Mouse (Mus musculus) kidney, adult 18-20 months (tissue): ENCODE measurements around the gene Grasp.
A peak's percentile ranks its signal among the peaks of the same experiment; 100 is the strongest.

Source experiments
- DNase-seq: peaks from one replicate; pipeline ENCODE4 v3.0.0; 2021

Gene Grasp

DNA sequence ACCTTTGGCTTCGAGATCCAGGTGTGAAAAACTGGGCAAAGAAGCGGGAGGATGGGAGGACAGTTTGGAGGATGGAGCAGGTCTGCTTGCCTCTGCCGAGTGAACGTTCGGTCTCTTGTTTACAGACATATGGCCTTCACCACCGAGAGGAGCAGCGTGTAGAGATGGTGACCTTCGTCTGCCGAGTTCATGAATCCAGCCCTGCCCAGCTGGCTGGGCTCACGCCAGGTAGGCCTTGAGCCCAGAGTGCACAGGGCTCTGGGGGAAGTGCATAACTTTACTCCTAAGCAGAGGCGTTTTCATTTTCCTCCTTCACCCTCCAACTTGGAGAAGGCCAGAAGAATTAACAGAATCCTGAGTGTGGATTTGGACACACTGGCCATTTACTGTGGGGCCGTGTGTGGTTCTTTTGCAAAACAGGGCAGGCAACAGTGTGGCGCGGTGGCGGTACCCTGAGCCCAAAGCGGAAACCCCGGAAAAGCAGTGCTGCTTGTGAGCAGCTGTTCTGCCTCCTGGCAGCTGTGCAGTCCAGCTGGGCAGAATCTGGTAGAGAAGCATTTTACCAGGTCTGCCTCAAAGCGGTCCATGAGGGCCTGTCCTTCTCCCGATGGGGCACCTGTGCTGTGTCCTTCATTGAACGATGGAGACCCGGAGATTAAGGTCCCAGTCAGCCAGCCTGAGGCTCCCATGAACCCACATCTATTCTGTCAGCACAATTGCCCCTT is 5.0 kb downstream of the Grasp start:
- DNase-seq, result peak; percentile 47

DNA sequence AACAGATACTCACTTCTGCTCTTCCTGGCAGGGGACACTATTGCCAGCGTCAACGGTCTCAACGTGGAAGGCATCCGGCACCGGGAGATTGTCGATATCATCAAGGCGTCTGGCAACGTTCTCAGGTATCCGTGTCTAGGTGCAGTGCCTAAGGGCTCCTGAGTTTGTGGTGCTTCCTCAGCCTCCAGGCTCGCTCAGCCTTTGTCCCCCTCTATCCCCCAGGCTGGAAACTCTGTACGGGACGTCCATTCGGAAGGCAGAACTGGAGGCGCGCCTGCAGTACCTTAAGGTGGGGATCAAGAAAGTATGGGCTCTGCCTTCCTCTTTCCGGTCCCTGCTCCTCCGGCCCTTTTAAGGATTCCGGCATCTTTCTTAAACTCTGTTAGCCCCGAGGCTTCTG is 6.5 kb downstream of the Grasp start:
- no peak for DNase-seq

DNA sequence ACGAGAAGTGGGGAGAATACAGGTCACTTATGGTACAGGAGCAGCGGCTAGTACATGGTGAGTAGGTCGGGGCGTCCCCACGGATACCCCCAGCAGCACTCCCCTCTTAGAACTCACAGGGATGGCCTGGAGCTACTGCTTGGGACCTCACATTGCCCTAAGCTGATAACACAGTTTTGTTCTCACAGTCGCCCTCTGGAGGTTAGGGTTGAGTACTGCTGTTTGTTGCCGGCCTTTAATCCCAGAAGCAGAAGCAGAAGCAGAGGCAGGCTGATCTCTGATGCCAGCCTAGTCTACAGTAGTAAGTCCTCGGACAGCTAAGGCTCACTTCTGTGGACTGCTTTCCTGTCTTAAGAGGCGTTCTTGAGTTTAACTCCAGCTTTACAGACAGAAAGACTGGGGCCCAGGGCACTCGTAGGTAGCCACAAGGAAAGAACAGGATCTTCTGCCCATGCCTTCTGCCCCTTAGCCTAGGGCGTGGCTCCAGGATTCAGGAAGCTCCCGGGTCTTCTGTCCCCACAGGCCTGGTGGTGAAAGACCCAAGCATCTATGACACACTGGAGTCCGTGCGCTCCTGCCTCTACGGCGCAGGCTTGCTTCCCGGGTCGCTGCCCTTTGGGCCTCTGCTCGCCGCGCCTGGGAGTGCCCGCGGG is 7.1 kb downstream of the Grasp start:
- peak; percentile 56 for DNase-seq

DNA sequence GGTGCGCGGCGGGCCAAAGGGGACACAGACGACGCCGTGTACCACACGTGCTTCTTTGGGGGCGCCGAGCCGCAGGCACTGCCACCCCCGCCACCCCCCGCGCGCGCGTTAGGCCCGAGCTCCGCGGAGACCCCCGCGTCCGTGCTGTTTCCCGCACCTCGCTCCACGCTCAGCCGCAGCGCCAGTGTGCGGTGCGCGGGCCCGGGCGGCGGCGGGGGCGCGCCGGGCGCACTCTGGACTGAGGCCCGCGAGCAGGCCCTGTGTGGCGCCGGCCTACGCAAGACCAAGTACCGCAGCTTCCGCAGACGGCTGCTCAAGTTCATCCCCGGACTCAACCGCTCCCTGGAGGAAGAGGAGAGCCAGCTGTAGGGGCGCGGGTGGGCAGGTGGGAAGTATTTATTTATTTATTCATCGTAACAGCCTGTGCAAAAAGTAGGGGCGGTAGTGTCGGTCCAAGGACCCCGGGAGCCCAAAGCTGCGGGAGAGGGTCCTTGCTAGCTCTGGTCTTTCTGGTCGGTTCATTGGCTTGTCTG is 7.7 kb downstream of the Grasp start:
- DNase-seq, result no peak

DNA sequence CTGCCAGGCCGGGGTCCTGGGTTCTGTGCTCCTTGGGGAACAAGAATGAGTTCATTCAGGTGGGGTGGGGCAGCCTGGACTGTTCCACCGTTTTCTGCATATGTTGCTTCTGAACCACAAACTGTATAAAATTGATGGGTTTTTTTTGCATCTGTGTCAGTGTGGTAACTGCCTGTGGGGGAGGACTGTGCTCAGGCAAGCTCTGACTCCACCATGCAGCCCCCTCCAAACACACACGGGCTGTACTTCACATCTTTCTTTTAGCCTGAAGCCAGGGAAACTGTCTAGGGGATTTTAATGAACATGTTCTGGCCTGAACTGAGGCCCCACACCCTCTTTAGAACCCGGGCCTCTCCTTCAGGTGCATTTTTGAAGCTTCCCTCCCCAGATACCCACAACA is 8.6 kb downstream of the Grasp start:
- no peak for DNase-seq

DNA sequence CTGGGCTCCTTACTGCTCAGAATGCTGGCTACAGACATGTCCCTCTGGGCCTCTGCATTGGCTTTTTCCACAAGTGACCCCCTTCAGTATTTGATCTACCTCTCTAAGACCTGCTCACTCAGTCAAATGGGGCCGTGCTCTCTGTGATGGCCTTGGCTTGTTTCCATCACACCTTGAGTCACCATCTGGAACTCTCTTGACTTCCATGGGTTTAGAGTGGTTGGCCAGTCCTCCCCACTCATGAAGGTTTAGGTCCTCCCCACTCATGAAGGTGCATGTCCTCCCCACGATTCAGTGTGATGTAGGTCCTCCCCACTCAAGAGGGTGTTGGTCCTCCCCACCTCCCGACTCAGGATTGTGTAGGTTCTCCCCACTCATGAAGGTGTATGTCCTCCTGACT is 9.2 kb downstream of the Grasp start:
- DNase-seq, result no peak

DNA sequence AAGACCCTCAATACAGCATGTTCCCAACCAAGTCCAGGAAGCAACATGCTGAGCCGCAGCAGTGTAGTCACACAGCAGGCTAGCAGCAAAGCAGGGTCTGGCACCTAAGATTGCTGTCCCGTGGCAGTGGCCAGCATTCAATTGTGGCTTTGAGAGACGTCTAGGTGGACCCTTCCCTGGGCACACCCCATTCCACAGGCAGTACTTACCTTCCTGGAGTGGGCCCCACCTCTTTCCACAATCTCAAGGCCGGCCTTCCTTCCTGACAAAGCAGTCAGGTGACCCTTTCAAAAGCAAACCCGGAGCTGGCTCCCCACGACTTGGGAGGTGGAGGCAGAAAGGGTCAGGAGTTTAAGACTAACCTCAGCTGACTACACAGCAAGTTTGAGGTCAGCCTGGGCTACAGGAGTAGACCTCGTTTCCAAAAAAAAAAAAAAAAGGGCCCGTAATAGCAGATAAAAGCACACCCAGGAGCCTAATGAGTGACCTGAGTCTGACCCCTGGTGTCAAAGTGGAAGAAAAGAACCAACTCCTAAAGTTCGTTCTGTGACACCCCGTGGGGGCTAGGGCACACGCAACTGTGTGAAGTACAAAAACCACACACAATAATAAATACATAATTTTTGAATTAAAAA is 9.8 kb downstream of the Grasp start:
- no peak for DNase-seq

DNA sequence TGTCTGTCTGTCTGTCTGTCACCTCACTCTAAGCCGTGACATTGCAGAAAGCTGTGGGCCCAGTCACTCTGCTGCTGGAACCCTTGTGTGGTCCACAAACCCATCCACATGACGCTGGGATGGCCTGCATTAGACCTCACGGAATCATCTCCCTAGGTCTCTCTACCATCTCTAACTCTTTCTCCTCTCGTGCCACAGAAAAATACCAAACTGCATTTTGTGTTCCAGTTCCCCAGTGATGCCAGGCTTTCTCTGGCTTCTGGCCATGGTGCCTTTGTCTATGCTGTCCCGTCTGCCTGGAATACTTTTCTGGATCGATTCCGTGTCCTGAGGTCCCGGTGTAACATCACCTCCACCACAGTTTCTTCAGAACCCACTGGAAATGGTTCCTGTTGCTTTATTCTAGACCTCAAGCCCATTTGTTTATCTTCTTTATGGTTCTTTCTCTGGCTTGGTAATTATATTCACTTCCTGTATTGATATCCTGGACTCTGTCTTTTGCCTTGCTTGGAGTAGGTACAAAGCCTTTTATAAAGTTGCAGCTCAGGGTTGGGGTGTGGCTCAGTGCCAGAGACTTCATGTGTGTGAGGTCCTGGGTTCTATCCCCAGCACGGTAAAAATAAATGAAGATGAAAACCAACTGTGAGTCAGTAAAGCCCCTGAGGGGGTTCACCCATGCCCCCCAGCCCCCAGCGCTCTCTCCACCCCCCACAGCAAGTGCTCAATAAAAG is 10.8 kb downstream of the Grasp start:
- no peak for DNase-seq

DNA sequence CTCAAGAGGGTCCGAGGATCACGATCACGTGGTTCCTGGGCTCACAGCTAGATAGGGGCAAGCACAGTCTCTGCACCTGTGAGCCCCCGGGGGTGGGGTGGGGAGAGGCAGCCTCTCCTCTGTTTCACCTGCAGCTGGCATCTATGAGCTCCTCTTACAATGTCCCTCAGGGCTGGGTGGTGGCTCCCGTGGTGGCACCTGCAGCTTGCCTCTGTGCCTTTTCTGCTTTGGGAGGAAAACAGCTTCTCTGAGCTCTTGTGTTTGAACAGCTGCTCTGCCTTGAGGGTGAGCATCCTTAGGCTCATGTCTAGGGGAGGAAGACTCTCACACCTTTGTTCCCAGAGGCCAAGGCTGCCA is 11.3 kb downstream of the Grasp start:
- no peak for DNase-seq

DNA sequence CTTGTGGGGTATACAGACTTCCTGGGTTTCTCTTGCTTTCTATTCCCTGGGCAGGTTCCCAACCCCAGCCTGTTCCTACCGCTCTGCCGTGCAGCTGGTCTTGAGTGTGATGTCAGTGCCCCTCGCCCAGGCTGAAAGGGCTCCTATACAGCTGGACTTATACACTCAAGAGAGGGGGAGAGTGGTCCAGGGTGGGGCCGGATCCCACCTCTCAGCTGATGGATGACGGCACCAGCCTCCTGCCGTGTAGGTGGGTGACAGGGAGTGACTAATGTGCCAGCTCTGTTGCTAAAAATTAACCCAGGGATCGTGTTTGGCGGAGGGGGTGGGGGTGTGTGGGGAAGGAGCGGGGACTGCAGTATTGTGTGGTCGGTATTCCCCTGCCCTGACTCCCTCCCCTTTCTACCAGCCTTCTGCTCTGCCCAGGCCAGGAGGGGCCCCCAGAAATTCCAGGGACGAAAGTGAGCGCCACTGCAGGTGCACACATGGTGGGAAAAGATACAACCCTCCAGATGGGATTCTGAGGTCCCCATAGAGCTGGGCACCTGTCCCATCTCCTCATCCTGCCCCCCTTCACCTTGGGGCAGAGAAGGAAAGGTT is 11.8 kb downstream of the Grasp start:
- no peak for DNase-seq

DNA sequence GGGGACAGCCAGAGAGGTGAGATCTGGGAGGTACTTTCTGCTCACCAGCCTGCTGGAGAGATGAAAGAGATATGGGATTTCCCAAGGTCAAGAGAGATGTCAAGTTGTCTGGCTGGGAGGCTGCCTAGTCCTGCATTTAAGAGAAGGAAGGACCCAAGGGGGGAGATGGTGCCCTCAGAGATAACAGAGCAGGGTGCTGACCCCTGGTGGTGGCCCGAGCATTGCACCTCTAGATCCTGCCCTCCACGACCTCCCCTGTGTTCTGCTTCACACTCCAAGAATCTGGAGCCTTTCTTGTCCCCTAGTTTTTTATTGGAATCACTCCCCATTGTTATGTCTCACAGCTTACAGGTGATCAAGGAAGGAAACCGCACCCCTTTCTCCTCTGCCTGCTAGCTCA is 12.9 kb downstream of the Grasp start:
- DNase-seq, result peak; percentile 81

DNA sequence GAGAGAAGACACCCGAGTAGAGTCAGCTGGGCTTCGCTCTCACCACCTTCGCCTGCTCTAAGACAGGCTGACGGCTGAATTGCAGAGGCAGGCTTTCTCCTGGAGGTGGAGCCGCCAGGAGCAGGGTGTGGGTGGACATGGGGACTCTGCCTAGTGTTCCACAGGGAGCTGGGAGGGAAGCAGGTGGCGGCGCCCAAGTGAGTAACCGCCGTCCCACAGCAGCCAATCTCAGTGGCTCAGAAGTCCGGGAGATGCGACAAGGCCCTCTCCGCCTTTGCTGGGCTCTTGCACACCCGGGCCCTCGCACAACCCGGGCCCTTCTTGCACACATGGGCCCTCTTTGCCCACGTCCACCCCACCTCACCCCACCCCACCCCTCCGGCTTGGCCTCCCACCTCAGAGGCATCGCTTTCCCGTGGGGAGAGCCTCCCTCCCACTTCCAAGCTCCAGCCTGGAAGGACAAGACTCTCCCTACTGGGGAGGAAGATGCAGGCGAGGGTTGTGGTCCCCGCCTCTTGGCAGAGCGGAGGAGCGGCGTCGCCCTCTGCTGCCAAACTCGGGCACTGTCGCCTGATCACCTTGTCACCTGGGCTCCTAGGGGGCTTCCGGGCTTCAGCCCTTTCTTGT is 15.0 kb downstream of the Grasp start:
- no peak for DNase-seq

DNA sequence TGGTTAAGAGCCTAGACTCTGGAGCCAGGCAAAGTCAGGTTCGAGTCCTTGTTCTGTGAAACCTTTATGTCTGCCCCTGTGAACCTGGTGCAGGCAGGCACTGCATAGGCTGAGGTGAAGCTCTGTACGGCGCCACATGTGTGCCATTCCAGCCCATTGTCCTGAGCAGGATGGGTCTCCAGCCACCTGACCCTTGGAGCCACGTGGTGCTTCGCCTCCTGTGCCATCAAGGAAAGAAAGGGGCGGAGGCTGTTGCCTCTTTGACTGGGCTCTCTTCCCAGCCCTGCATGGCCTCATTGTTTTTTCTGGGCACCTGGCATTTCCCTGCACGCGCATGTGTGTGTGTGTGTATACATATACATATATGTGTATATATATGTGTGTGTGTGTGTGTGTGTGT is 15.8 kb downstream of the Grasp start:
- DNase-seq, result no peak

DNA sequence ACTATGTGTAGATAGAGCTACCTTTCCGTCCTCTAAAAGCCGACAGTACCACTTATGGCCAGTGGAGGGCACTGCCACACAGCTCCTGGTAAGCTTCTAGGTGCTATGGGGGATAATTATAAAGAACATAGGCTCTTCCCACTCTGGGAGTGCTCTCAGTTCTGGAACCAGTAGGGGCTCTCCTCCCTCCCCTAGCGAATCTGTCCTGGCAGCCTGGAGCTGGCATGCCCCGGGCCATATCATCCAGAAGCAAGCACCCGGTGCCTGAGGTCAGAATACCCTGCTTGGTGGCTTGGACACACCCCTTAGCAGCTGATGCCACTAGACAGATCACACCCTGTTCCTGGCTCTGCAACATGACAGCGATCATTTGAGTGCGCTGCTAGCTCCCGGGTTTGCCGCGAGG is 16.8 kb downstream of the Grasp start:
- DNase-seq, result peak; percentile 93

DNA sequence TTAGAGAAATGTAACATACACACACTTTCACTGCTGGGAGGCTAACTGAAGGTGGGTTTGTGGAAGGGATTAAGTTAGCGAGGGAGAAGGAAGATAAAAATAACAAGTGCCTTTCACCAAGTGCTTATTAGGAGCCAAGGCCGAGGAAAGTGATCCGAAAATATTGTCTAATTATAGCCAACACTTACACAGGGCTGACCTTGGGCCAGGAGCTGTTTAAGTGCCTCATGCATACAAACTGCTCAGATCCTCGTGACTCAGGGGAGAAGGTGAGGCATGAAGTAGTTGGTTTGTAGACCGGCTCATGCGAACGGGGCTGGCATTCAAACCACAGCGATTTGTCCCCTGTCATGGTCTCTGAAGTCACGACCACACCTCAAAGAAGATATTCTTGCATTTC is 17.2 kb downstream of the Grasp start:
- no peak for DNase-seq

DNA sequence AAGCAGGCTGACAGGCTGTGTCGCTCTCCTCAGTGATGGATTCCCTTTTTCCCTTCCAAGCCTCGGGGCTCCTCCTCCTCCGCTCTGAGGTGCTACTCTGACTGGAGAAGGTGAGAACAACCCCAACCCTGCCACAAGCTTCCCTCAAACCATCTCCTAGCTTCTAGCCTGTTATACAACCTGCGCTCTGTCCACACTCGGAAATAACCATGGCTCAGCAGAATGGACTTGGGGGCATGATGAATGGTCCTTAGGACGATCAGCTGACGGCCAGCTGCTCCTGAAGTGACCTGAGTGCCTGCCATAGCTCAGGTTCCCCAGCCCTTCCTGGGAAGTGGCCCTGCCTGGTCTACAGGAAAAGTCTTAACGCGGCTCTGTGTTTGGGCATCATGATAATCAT is 17.9 kb downstream of the Grasp start:
- no peak for DNase-seq

DNA sequence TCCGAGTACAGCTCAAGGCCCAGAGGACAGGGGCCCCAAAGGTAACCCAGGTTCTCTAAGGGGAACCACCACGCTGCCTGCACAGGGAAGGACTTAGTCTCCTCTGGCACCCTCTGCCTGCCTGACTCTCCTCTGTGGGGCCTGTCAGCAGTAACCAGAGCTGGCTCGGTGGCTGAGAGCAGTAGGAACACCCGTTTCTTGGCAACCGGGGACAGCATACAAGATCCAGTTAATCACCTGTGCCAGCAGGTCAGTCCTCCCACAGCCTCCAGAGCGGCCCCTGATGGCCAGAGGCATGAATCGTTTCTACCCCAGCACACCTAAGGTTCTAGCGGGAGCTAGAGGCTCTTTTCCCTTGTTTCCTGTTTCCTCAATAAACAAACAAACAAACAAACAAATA is 18.7 kb downstream of the Grasp start:
- DNase-seq, result peak; percentile 73

DNA sequence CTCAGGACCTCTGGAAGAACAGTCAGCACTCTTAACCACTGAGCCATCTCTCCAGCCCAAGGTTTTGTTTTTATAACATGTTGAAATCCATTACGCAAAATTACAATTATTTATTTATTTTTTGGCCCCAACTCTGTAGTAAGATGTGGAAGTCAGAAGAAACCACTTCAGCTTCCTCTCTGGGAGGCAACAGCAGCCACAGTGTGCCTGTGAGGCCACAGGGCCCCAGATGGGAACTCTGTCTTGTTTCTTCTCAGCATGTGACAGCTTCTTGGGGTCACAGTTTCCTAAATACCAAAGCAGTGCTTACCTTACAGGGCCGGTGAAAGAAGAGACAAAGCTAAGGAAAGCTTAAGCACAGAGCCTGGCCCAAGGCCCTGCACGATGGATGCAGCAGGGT is 20.0 kb downstream of the Grasp start:
- no peak for DNase-seq

DNA sequence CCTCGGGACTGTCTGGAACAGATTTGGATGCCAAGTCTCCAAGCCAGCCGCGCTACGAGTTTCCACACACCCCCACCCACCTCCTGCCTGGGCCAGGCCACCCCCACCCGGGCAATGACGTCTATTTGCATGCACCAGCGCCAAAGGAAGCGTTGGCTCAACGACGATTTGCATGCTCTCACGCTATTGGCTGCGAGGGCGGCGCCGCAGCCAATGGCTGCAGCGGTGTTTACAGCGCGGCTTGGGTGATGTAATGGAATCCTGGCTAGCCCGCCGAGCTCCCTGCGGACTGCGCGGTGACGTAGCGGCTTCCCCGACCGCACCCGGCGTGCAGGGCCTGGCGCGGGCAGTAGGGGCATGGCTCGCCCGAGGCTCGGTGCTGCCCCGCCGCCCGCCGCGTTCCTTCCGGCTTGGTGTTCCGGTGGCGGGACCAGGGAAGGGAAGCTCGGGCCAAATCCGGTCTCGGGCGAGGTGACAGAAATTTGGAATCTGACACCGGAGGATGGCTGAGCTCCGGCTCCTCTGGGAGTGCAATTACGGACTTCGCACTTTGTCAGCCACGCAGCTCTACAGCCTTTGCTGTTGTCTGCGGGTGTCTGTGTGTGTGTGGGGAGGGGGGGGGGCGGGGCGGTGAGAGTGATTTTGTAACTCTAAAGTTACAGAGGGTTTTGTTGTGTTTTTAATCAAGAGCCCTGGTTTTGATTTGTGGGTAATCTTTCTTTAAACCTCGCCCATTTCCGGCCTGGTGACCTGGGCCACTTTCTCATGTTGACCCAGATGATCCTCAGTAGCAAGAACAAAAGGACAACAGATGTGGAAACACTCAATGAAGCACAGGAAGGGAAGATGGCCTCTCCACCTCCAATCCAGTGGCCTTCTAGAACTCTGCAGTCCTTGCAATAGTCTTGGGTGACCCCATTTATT is 22.5 kb downstream of the Grasp start:
- DNase-seq, result peak; percentile 94

DNA sequence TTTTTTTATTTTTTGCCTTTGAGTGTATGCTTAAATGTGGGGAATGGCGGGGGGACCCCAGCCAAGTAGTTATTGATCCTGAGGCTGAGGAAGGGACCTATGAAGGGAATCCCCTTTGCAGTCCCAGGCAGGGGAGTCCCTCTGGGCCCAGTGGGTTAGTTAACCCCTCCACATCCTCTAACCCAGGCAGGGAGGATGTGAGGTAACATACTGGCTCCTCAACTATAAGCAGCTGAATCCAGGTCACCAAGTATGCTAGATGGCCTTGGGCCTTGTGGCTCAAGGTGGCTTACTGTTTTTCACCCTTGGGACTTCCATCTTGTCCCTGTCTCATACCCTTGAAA is 23.1 kb downstream of the Grasp start:
- DNase-seq, result no peak

DNA sequence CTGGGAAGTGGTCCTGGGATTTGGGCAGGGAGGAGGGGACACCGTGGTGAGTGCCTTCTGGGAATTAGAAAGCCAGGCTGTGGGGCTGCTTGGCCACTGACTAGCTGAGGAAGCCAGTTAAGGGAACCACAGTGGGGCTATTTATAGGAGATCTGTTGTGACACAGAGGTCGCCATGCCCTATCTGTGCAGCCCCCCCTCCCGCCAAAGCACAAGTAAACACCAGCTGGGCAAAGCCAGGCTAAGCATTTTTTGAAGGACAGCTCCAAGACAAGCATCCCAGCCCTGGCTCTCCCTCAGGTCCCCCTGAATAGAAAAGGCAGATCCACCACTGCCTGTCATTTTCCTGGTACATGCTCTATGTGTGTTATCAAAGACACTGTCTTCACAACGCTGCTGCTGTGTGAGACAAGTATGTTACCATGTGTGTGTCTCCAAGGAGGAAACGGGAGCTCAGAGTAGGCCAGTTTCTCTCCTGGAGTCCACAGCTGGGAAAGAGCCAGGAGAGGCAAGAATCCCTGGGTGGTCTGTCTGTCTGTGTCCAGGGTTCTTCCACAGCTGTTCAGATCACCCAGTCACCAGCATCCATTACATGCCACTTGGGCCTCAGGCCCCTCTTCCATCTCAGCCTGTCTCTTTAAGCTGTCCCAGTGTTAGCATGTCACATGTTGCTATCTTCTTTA is 24.2 kb downstream of the Grasp start:
- no peak for DNase-seq
